Mouse (Mus musculus) heart, postnatal 0 days (tissue): Measurements from ENCODE around the gene Dyrk4. TPM values are rescaled to one million over a fixed set of nuclear protein-coding genes. Genes with fewer than 3 reads are reported as not detected.

Experiments
- ATAC-seq: fragments of 200-750 bp; cut with Nextera tagmentation; 2 replicates; pipeline ENCODE4 v1.8.0; 2017; ENCODE audit warnings: low read depth, moderate number of reproducible peaks, moderate library complexity; ENCODE audit not compliant: insufficient read depth
- DNase-seq: peaks from one replicate; pipeline ENCODE4 v3.0.0-alpha.2; 2016; ENCODE audit warnings: low spot score
- H3K27ac ChIP-seq: fragments of 300-500 bp; sonication (generic); 2 replicates; pipeline ENCODE4 v1.5.1; 2014; ENCODE audit warnings: low read depth, mild to moderate bottlenecking
- H3K27me3 ChIP-seq: fragments of 300-500 bp; sonication (generic); 2 replicates; pipeline ENCODE4 v1.6.1; 2014; ENCODE audit warnings: low read length, mixed read lengths; ENCODE audit not compliant: control insufficient read depth, insufficient read depth
- H3K36me3 ChIP-seq: fragments of 300-500 bp; sonication (generic); replicated peaks from 2 replicates; pipeline ENCODE4 v1.6.1; 2014; ENCODE audit warnings: low read length, mixed read lengths; ENCODE audit not compliant: control insufficient read depth, insufficient read depth
- H3K4me1 ChIP-seq: fragments of 300-500 bp; sonication (generic); 2 replicates; pipeline ENCODE4 v1.6.1; 2014; ENCODE audit warnings: antibody characterized with exemption; ENCODE audit not compliant: control insufficient read depth, insufficient read depth
- H3K4me2 ChIP-seq: fragments of 300-500 bp; sonication (generic); 2 replicates; pipeline ENCODE4 v1.6.1; 2014; ENCODE audit warnings: low read depth, mild to moderate bottlenecking, low read length, moderate library complexity
- H3K4me3 ChIP-seq: fragments of 300-500 bp; sonication (generic); 2 replicates; pipeline ENCODE4 v1.5.1; 2014; ENCODE audit warnings: low read depth, low read length
- H3K9ac ChIP-seq: fragments of 300-500 bp; sonication (generic); replicated peaks from 2 replicates; pipeline ENCODE4 v1.6.1; 2014; ENCODE audit warnings: low read depth, low read length, mixed read lengths
- H3K9me3 ChIP-seq: fragments of 300-500 bp; sonication (generic); replicated peaks from 2 replicates; pipeline ENCODE4 v1.6.1; 2016; ENCODE audit warnings: low read length; ENCODE audit not compliant: control insufficient read depth
- CTCF ChIP-seq: IDR thresholded peaks from 2 replicates; pipeline ENCODE4 v1.5.1; 2016; ENCODE audit warnings: antibody characterized with exemption, control low read depth, low read depth
- EP300 ChIP-seq: IDR thresholded peaks from 2 replicates; pipeline ENCODE4 v1.6.1; 2016; ENCODE audit warnings: antibody characterized with exemption, low read depth
- WGBS: fragments of 180-500 bp; shearing (Covaris S2); extraction: QIAGEN DNeasy Blood & Tissue Kit; methylation state at CpG from one replicate; pipeline ENCODE4 v1.1.7; 2014; 5-methylcytosine and 5-hydroxymethylcytosine counted together
- polyA plus RNA-seq: library from polyadenylated mRNA; unstranded; fragments of >200 nt; fragmentation: Nextera tagmentation; extraction: Ambion mirVana; gene quantifications from 2 replicates; pipeline ENCODE4 v1.2.1, GENCODE M21; 2015
- total RNA-seq: library from RNA; depleted of rRNA; stranded (reverse); fragments of >200 nt; gene quantifications from 2 replicates; pipeline ENCODE4 v1.2.3, GENCODE M21; 2014; ENCODE audit warnings: low replicate concordance

Dyrk4 gene
- total and polyA plus RNA-seq, 2 experiments from 2014 or later = 0.05 TPM; not detected in 1

DNA sequence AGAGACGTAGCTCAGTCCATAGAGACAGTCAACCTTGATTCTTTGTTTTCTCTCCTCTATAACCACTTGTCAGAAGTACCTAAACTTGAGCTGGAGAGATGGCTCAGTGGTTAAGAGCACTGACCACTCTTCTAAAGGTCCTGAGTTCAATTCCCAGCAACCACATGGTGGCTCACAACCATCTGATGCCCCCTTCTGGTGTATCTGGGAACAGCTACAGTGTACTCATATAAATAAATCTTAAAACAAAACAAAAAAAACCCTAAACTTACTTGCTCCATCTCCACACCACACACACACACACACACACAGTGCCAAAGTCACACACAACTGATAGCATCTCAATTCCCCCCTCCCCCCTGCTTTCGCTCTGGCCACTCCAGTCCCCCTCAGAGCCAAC is 16.4 kb upstream of the Dyrk4 start:
- Histone ChIP-seq H3K36me3 (peaks cover 30% of the 10 kb centered on the region), H3K4me3 (peak overlapping the region; percentile 71), H3K4me2 (peak overlapping the region; percentile 87), H3K9ac (no peak overlapping the region), H3K9me3 (no peaks in the 10 kb centered on the region), H3K4me1 (peaks cover 20% of the 10 kb centered on the region), H3K27ac (no peak overlapping the region), H3K27me3 (no peaks in the 10 kb centered on the region)
- DNase-seq (no peak), ATAC-seq (no peak)
- 78% methylated on average over 2 of the region's 2 CpGs for WGBS
- TF ChIP-seq EP300 = no peak
- TF ChIP-seq CTCF = no peak

DNA sequence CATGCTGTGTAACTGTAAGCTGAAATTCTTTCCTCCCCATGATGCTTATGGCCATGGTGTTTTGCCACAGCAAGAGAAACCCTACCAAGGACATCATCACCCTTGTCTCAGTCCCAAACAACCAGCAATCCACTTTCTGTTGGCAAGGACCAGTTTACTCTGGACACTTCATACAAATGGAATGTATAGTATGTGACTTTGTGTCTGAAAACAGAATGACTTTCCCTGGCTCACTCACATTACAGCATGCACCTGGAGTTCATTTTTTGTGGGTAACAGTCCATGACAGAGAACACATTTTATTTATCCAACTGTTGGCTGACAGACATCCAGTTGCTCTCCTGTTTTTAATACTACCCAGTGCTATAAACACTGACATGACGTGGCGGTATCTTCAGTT is 11.3 kb upstream of the Dyrk4 start:
- H3K27me3 ChIP-seq = no peaks in the 10 kb centered on the region
- no peaks in the 10 kb centered on the region for H3K9me3 ChIP-seq
- H3K9ac ChIP-seq = no peak overlapping the region
- H3K4me3 ChIP-seq = no peak overlapping the region
- peaks cover 45% of the 10 kb centered on the region for H3K36me3 ChIP-seq
- no peaks in the 10 kb centered on the region for H3K4me1 ChIP-seq
- DNase-seq = peak; percentile 6
- no peak overlapping the region for H3K4me2 ChIP-seq
- WGBS = 66% methylated on average over 2 of the region's 2 CpGs
- H3K27ac ChIP-seq = no peak overlapping the region
- TF ChIP-seq CTCF (no peak), EP300 (no peak)
- no peak for ATAC-seq

DNA sequence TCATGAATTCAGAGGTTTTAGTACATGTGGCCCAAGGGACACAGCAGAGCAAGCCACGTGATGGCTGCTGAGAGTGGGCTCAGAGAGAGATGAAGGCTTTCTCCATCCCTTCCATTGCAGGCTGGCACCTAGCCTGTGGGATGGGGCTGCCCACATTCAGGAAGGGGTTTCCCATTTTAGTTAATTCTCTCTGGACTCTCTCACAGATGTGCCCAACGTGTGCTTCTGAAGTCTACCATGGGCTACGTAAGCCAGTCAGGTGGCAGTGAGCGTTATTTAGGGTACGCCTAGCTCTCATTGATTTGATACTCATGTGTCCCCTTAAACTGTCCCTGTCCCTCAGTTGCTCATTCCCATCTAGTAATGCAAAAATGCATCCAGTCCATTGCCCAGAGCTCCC is 6.7 kb downstream of the Dyrk4 start:
- no peak overlapping the region for H3K4me2 ChIP-seq
- 74% methylated on average over 5 of the region's 5 CpGs for WGBS

DNA sequence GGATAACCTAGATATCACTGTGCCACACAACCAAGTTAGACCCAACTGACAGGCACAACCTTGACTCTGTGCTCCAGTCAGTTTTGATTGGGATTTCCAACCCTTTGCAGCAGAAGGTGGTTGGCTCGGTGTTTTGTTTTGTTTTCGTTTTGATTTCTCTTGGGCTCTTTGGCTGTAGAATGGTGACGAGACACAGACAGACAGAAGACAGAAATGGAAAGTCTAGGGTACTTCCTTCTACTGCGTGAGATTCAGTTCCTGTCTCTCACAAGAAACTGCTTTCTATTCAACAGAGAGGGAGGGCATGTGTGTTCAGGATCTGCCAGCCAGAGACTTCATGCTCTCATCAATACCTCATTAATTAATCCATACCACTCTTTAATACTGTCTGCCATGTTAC is 10.9 kb downstream of the Dyrk4 start:
- 48% methylated on average over 4 of the region's 4 CpGs for WGBS
- DNase-seq (no peak), ATAC-seq (no peak)
- Histone ChIP-seq H3K36me3 (no peaks in the 10 kb centered on the region), H3K4me1 (no peaks in the 10 kb centered on the region), H3K9me3 (no peaks in the 10 kb centered on the region), H3K4me2 (no peak overlapping the region), H3K4me3 (no peak overlapping the region), H3K9ac (no peak overlapping the region), H3K27ac (no peak overlapping the region), H3K27me3 (no peaks in the 10 kb centered on the region)
- TF ChIP-seq EP300 (no peak), CTCF (no peak)

More for the DNA sequence above, 6.7 kb downstream of the Dyrk4 start:
- H3K4me3 ChIP-seq = no peak overlapping the region
- H3K27ac ChIP-seq = no peak overlapping the region
- TF ChIP-seq CTCF = no peak
- no peaks in the 10 kb centered on the region for H3K36me3 ChIP-seq
- no peaks in the 10 kb centered on the region for H3K27me3 ChIP-seq
- H3K9ac ChIP-seq = no peak overlapping the region
- no peaks in the 10 kb centered on the region for H3K4me1 ChIP-seq
- DNase-seq (no peak), ATAC-seq (no peak)
- H3K9me3 ChIP-seq = no peaks in the 10 kb centered on the region

DNA sequence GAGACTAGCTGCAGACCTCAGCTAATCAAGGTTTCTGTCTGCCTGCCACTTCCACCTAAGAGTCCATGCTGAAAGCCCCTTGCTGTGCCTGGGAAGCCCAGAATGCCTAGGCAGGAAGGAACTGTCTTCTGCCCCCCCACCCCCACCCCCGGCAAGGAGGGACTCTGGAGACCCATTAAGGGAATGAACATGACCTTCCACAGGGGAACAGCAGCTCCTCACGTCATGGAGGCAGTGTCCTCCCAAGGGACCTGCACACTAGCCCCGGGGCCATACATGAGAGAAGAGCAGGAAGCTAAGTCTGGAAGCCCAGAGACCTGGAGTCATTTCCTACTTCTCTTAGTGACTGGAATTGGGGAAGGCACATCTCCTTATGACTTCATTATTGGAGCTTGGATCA is 13.8 kb downstream of the Dyrk4 start:
- Histone ChIP-seq H3K4me3 (no peak overlapping the region), H3K9me3 (no peaks in the 10 kb centered on the region), H3K9ac (no peak overlapping the region), H3K27me3 (no peaks in the 10 kb centered on the region), H3K36me3 (no peaks in the 10 kb centered on the region), H3K27ac (no peak overlapping the region), H3K4me2 (no peak overlapping the region), H3K4me1 (no peaks in the 10 kb centered on the region)
- no peak for DNase-seq
- 39% methylated on average over 3 of the region's 3 CpGs for WGBS
- TF ChIP-seq CTCF (no peak), EP300 (no peak)
- ATAC-seq = no peak

DNA sequence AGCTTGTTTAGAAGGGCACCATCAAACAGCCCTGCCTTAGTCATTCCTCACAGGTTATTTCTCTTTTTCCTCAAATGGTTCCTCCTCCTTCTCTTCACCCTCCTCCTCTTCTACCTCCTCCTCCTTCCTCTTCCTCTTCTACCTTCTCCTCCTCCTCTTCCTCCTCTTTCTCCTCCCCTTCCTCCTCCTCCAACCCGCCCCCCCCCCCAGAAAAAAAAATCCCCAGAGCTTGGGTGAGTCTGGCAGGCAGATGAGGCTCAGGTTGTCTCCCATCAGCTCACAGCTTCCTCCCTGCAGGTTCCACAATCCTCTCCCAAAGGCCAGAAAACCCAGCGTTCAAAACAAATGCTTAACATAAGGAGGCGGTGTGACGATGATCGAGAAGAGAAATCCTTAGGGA is 14.3 kb downstream of the Dyrk4 start:
- no peak for ATAC-seq
- WGBS = 69% methylated on average over 4 of the region's 5 CpGs
- Histone ChIP-seq H3K36me3 (no peaks in the 10 kb centered on the region), H3K9ac (no peak overlapping the region), H3K4me2 (no peak overlapping the region), H3K27ac (no peak overlapping the region), H3K9me3 (no peaks in the 10 kb centered on the region), H3K27me3 (no peaks in the 10 kb centered on the region), H3K4me1 (no peaks in the 10 kb centered on the region), H3K4me3 (no peak overlapping the region)
- TF ChIP-seq CTCF = no peak
- no peak for TF ChIP-seq EP300
- DNase-seq = no peak
